Mouse (Mus musculus): ENCODE measurements at regions not wholly inside any gene's neighbourhood (a gene's known extent, or its start where the extent isn't known, plus 50 kb on each side); places are given as distances from the start of the nearest gene placed in this dataset.

DNA sequence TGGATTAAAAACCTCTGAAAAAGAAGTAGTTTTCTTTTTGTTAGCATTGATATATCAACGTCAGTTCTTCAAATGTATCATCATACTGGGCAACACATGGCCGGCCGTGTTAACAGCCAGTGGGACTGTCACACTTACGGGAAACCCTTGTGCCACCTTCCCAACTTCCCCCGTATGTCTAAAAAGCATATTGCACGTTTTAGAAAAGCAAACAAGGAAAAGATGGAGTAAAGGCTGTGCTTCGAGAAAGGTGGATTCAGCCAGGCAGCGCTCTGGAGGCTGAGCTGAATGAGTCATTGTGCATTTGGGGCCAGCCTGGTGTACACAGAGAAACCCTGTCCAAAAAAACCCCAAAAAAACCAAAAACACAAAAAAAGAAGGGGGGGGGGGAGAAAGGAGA is 193.4 kb downstream of the 3100002H09Rik start:
- TF ChIP-seq CTCF (IDR thresholded peaks at IDR 0.05; ENCODE audit: low read depth) (no peak), EP300 (IDR thresholded peaks at IDR 0.05; ENCODE audit: low read depth) (no peak)

Measured in liver, postnatal 0 days (tissue).